In genomic region chr10:62000216-62000615, GRCm38 (mm10) we compare ENCODE assay signal across 16 mouse cellular contexts.
"Had no signal": no experiment of that assay in that cellular context is flagged by ENCODE, and none has a peak within 500 bp of the region (broad histone marks: within the 10 kb centered on the region; RNA-seq: fewer than 3 reads in every experiment).

No protein-coding gene starts in this region.

- H3K27ac ChIP-seq: midbrain, embryonic 12.5 days; neural tube, embryonic 13.5 days; neural tube, embryonic 15.5 days had no signal

- H3K4me3 ChIP-seq: midbrain, embryonic 12.5 days; myocyte; neural tube, embryonic 13.5 days; neural tube, embryonic 15.5 days had no signal

- DNase-seq: lung, adult 18-20 months; lung, embryonic 14.5 days; lung, postnatal 10 days; lung, postnatal 4 days; midbrain, embryonic 14.5 days; right cerebral cortex, postnatal 14 days; right cerebral cortex, postnatal 4 days; spleen, adult 18-20 months; thymus, adult 18-20 months; thymus, postnatal 14 days; thymus, postnatal 36 days had no signal

- H3K4me1 ChIP-seq: midbrain, embryonic 12.5 days; neural tube, embryonic 13.5 days; neural tube, embryonic 15.5 days had no signal

- H3K27me3 ChIP-seq: midbrain, embryonic 12.5 days; neural tube, embryonic 13.5 days; neural tube, embryonic 15.5 days had no signal

- H3K9ac ChIP-seq: lung, embryonic 14.5 days; midbrain, embryonic 12.5 days; neural tube, embryonic 13.5 days; neural tube, embryonic 15.5 days had no signal

- H3K9me3 ChIP-seq: midbrain, embryonic 12.5 days; neural tube, embryonic 13.5 days; neural tube, embryonic 15.5 days had no signal

- ATAC-seq: midbrain, embryonic 16.5 days had no signal

- H3K36me3 ChIP-seq: midbrain, embryonic 12.5 days; neural tube, embryonic 13.5 days; neural tube, embryonic 15.5 days had no signal

- H3K4me2 ChIP-seq: lung, embryonic 14.5 days; midbrain, embryonic 12.5 days; neural tube, embryonic 13.5 days; neural tube, embryonic 15.5 days had no signal
